Mouse (Mus musculus): ENCODE measurements around the gene Fgfr2. TPM values are rescaled to one million over a fixed set of nuclear protein-coding genes. Genes with fewer than 3 reads are reported as not detected.

Gene Fgfr2
- polyA plus RNA-seq, 1 experiment = 1.7 TPM

DNA sequence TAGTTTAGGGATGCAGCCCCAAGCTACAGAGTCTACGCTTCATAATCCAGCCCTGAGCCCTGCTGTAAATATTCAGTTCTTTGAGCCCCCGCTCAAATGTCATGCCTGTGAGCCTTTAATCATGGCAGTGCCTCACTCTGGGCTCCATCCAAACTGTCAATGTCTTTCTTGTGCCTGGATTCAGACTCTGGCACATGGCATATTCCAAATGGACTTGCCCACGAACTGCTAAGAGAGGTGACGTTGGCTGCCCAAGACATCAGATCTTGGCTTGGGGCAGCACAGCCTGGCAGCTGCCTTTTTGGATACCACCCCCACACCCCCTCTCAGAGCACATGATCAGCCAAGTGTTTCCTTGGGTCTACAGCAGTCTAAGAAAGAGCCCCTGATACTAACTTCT, 2902.5 kb downstream of the Fgfr2 start:
- no peak overlapping the region for H3ac ChIP-seq (ENCODE audit: control insufficient read depth, insufficient read length, low read depth)
- no peaks in the 10 kb centered on the region for H3K36me3 ChIP-seq (ENCODE audit: control insufficient read depth, insufficient read depth)
- H3K27me3 ChIP-seq (ENCODE audit: control insufficient read depth, insufficient read depth, insufficient read length) = no peaks in the 10 kb centered on the region
- TF ChIP-seq MAX (IDR thresholded peaks at IDR 0.05) (no peak), MYOG (IDR thresholded peaks at IDR 0.05; ENCODE audit: control insufficient read depth, extremely low read depth, insufficient read length) (no peak), USF1 (IDR thresholded peaks at IDR 0.05; ENCODE audit: low read depth) (no peak), CTCF (IDR thresholded peaks at IDR 0.05; ENCODE audit: control insufficient read depth, insufficient read depth, insufficient read length) (no peak), CEBPB (IDR thresholded peaks at IDR 0.05; ENCODE audit: low read depth) (no peak), FOSL1 (IDR thresholded peaks at IDR 0.05; ENCODE audit: insufficient read depth, low read length, poor library complexity, severe bottlenecking) (no peak), MYOD1 (IDR thresholded peaks at IDR 0.05; ENCODE audit: control insufficient read depth, insufficient read length, low read depth) (no peak)
- no peaks in the 10 kb centered on the region for H3K79me3 ChIP-seq (ENCODE audit: low read depth)
- no peak overlapping the region for H3K4me3 ChIP-seq (ENCODE audit: insufficient read depth, poor library complexity, severe bottlenecking)
- H3K79me2 ChIP-seq (ENCODE audit: control insufficient read depth, insufficient read depth) = no peaks in the 10 kb centered on the region

DNA sequence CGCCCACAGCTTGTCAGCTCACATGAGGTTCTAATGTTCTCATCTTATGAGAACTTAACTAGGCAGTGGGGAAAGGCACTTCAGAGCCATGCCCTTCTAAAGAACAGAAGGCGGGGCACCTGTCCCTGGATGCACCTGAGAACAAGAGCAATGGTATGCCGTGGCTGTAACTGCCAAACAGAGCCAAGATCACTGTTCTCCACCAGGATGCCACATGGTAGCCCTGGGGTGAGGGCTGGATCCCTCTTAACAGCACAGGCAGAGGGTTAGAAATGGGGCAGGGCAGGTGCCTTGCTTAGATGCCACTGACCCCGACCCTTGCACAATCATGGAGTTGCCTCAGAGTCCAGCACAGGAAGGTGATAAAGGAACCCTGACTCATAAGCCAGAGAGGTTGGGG, 2903.3 kb downstream of the Fgfr2 start:
- H3K79me3 ChIP-seq (ENCODE audit: low read depth) = no peaks in the 10 kb centered on the region
- no peaks in the 10 kb centered on the region for H3K79me2 ChIP-seq (ENCODE audit: control insufficient read depth, insufficient read depth)
- TF ChIP-seq FOSL1 (IDR thresholded peaks at IDR 0.05; ENCODE audit: insufficient read depth, low read length, poor library complexity, severe bottlenecking) (no peak), CEBPB (IDR thresholded peaks at IDR 0.05; ENCODE audit: low read depth) (no peak), CTCF (IDR thresholded peaks at IDR 0.05; ENCODE audit: control insufficient read depth, insufficient read depth, insufficient read length) (no peak), MYOD1 (IDR thresholded peaks at IDR 0.05; ENCODE audit: control insufficient read depth, insufficient read length, low read depth) (no peak), USF1 (IDR thresholded peaks at IDR 0.05; ENCODE audit: low read depth) (no peak), MYOG (IDR thresholded peaks at IDR 0.05; ENCODE audit: control insufficient read depth, extremely low read depth, insufficient read length) (no peak), MAX (IDR thresholded peaks at IDR 0.05) (no peak)
- H3K27me3 ChIP-seq (ENCODE audit: control insufficient read depth, insufficient read depth, insufficient read length) = no peaks in the 10 kb centered on the region
- H3K4me3 ChIP-seq (ENCODE audit: insufficient read depth, poor library complexity, severe bottlenecking) = no peak overlapping the region
- no peaks in the 10 kb centered on the region for H3K36me3 ChIP-seq (ENCODE audit: control insufficient read depth, insufficient read depth)
- no peak overlapping the region for H3ac ChIP-seq (ENCODE audit: control insufficient read depth, insufficient read length, low read depth)

DNA sequence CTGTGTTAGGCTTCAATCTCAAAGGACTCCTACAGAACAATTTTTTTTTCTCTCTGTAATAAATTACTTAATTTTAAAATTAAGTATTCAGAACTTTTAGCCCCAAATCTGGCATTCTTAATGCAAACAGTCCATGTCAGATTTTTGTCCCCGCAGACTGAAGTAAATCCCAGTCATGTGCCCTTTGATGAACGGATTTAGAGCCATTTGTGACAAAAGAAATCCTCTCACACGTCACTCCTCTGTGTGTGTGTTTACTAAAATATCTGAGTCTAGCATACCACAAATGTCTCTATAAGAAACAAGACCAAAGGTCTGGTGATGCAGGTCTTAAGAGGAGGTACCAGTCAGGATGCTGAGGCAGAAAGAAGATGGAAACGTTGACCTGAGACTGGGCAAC, 2906.9 kb downstream of the Fgfr2 start:
- no peaks in the 10 kb centered on the region for H3K27me3 ChIP-seq (ENCODE audit: control insufficient read depth, insufficient read depth, insufficient read length)
- no peak overlapping the region for H3K4me3 ChIP-seq (ENCODE audit: insufficient read depth, poor library complexity, severe bottlenecking)
- TF ChIP-seq CEBPB (IDR thresholded peaks at IDR 0.05; ENCODE audit: low read depth) = no peak
- no peak for TF ChIP-seq CTCF (IDR thresholded peaks at IDR 0.05; ENCODE audit: control insufficient read depth, insufficient read depth, insufficient read length)
- no peak for TF ChIP-seq USF1 (IDR thresholded peaks at IDR 0.05; ENCODE audit: low read depth)
- TF ChIP-seq MYOD1 (IDR thresholded peaks at IDR 0.05; ENCODE audit: control insufficient read depth, insufficient read length, low read depth) = no peak
- TF ChIP-seq MYOG (IDR thresholded peaks at IDR 0.05; ENCODE audit: control insufficient read depth, extremely low read depth, insufficient read length) = no peak
- no peak for TF ChIP-seq MAX (IDR thresholded peaks at IDR 0.05)
- no peak for TF ChIP-seq FOSL1 (IDR thresholded peaks at IDR 0.05; ENCODE audit: insufficient read depth, low read length, poor library complexity, severe bottlenecking)
- H3ac ChIP-seq (ENCODE audit: control insufficient read depth, insufficient read length, low read depth) = no peak overlapping the region
- H3K36me3 ChIP-seq (ENCODE audit: control insufficient read depth, insufficient read depth) = no peaks in the 10 kb centered on the region
- H3K79me2 ChIP-seq (ENCODE audit: control insufficient read depth, insufficient read depth) = no peaks in the 10 kb centered on the region
- no peaks in the 10 kb centered on the region for H3K79me3 ChIP-seq (ENCODE audit: low read depth)

DNA sequence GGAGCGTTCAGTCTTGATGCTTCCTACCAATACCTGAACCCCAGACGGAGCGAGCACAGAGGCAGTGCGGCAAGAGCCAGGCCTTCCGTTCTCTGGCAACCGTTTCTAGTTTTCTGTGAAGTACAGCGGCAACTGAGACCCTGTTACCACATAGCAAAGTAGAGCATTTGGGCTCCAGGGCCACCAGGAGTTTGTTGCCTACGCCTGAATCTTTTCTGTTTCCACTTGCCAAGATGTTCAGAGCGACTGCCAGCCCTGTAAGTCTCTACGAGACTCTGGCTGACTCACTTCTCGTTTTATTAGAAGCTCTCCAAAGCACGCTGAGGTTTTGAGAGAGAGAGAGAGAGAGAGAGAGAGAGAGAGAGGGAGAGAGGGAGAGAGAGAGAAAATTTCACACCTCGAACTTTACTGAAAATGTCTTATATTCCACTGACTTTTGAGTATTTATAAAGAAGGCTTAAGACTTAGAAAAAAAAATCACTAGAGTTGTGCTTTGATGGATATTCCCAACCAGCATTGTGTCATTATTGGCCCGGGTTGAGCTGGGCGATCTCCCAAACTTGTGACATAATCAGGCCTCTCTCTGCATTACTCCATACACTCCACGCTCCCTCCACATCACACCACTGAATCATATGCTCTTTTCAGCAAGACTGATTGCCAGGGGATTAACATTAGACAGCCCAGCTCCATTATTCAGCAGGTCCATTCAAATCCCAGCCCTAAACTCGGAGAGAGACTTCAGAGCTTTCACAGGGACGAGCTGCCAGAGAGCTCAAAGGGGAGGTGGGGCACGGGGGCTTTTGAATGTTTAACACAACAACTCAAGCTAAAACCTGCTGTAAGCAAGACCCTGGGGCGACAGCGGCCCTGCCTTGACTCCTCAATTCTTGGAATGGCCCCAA, 2907.6 kb downstream of the Fgfr2 start:
- TF ChIP-seq FOSL1 (IDR thresholded peaks at IDR 0.05; ENCODE audit: insufficient read depth, low read length, poor library complexity, severe bottlenecking) (no peak), MAX (IDR thresholded peaks at IDR 0.05) (no peak), CTCF (IDR thresholded peaks at IDR 0.05; ENCODE audit: control insufficient read depth, insufficient read depth, insufficient read length) (no peak), CEBPB (IDR thresholded peaks at IDR 0.05; ENCODE audit: low read depth) (no peak), MYOG (IDR thresholded peaks at IDR 0.05; ENCODE audit: control insufficient read depth, extremely low read depth, insufficient read length) (no peak), MYOD1 (IDR thresholded peaks at IDR 0.05; ENCODE audit: control insufficient read depth, insufficient read length, low read depth) (no peak), USF1 (IDR thresholded peaks at IDR 0.05; ENCODE audit: low read depth) (no peak)
- no peaks in the 10 kb centered on the region for H3K36me3 ChIP-seq (ENCODE audit: control insufficient read depth, insufficient read depth)

DNA sequence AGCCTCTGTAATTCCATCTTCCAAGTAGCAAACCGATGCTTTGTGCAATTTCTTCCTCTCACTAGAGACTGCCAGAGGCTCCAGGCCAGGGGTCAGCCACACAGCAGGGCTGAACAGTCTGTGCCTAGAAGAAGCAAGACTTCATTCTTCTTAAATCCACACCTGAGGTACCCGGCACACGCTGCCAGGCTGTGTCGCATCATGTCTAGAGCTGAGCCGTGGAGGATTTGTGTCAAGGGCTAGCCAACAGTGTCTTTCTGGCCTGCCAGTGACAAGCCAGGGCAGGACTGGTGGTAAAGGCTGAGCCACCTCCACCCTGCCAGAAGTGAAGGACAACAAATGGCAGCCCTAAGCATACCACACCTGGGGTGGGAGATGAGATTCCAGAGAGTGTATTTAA, 2910.0 kb downstream of the Fgfr2 start:
- Histone ChIP-seq H3K36me3 (ENCODE audit: control insufficient read depth, insufficient read depth) (no peaks in the 10 kb centered on the region), H3K79me2 (ENCODE audit: control insufficient read depth, insufficient read depth) (no peaks in the 10 kb centered on the region), H3ac (ENCODE audit: control insufficient read depth, insufficient read length, low read depth) (no peak overlapping the region), H3K27me3 (ENCODE audit: control insufficient read depth, insufficient read depth, insufficient read length) (no peaks in the 10 kb centered on the region), H3K4me3 (ENCODE audit: insufficient read depth, poor library complexity, severe bottlenecking) (no peak overlapping the region), H3K79me3 (ENCODE audit: low read depth) (no peaks in the 10 kb centered on the region)
- TF ChIP-seq CEBPB (IDR thresholded peaks at IDR 0.05; ENCODE audit: low read depth) (no peak), MAX (IDR thresholded peaks at IDR 0.05) (no peak), FOSL1 (IDR thresholded peaks at IDR 0.05; ENCODE audit: insufficient read depth, low read length, poor library complexity, severe bottlenecking) (no peak), USF1 (IDR thresholded peaks at IDR 0.05; ENCODE audit: low read depth) (no peak), MYOD1 (IDR thresholded peaks at IDR 0.05; ENCODE audit: control insufficient read depth, insufficient read length, low read depth) (no peak), MYOG (IDR thresholded peaks at IDR 0.05; ENCODE audit: control insufficient read depth, extremely low read depth, insufficient read length) (no peak), CTCF (IDR thresholded peaks at IDR 0.05; ENCODE audit: control insufficient read depth, insufficient read depth, insufficient read length) (no peak)

More for the DNA sequence above, 2907.6 kb downstream of the Fgfr2 start:
- Histone ChIP-seq H3K79me3 (ENCODE audit: low read depth) (no peaks in the 10 kb centered on the region), H3K27me3 (ENCODE audit: control insufficient read depth, insufficient read depth, insufficient read length) (no peaks in the 10 kb centered on the region), H3K4me3 (ENCODE audit: insufficient read depth, poor library complexity, severe bottlenecking) (no peak overlapping the region), H3ac (ENCODE audit: control insufficient read depth, insufficient read length, low read depth) (no peak overlapping the region), H3K79me2 (ENCODE audit: control insufficient read depth, insufficient read depth) (no peaks in the 10 kb centered on the region)
